Mouse (Mus musculus): ENCODE results near the gene Fkbp1a. TPM values are rescaled to one million over a fixed set of nuclear protein-coding genes. Genes with fewer than 3 reads are reported as not detected.

The Fkbp1a gene
- total and polyA plus RNA-seq, 3 experiments, result 48.3 to 388 (median 76.5) TPM

DNA sequence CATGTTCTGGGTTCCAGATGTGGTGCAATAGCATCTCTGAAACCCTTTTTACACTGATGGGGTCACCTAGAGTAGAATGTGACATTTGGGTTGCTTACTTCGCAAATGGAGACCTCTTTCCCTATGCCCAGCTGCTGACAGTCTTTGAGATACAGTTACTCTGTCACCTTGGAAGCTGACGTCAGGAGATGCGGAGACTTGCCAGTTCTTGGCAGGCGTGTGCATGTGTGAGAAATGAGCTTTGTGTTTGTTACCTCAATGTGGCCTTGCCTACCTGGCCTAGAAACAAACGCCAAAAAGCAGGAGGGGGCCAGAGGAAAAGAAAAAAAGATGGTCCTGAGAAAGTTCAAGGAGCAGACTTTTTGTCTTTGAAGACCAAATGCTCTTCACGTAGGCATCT lies 24.6 kb downstream of the Fkbp1a start:
- H3K27me3 ChIP-seq (replicated peaks), result no peaks in the 10 kb centered on the region
- H3K9me3 ChIP-seq (replicated peaks; ENCODE audit: low read length), result no peaks in the 10 kb centered on the region
- H3K9ac ChIP-seq (ENCODE audit: insufficient read depth, low read depth), result no peak overlapping the region
- H3K4me3 ChIP-seq (replicated peaks in 1 of 3; ENCODE audit: low read depth in 2 of 3, low read length in 2 of 3, poor library complexity in 1 of 3), result no peak overlapping the region
- in situ Hi-C loops (cut with MboI; ENCODE audit: low pct_ligation_motif_present, low pct_unique_long_range_greater_than_20kb, low sequenced_read_pairs), result no loop called here
- H3K4me2 ChIP-seq (ENCODE audit: insufficient read depth, low read depth, poor library complexity, severe bottlenecking), result no peak overlapping the region
- peaks cover 26 to 70% of the 10 kb centered on the region in 2 experiments for H3K36me3 ChIP-seq (replicated peaks in 1 of 2; ENCODE audit: control insufficient read depth in 1 of 2, insufficient read depth in 1 of 2, low read length in 1 of 2)
- H3K4me1 ChIP-seq (ENCODE audit: control insufficient read depth in 1 of 2, insufficient read depth in 2 of 2), result peaks cover 28 to 42% of the 10 kb centered on the region in 2 experiments
- TF ChIP-seq SMC3 (IDR thresholded peaks at IDR 0.05; ENCODE audit: low read depth, low read length), result no peak
- TF ChIP-seq KAT2A (IDR thresholded peaks at IDR 0.05; ENCODE audit: insufficient replicate concordance, low read length), result no peak
- no peak for TF ChIP-seq MYC (IDR thresholded peaks at IDR 0.05; ENCODE audit: low read depth, low read length)
- H3K79me2 ChIP-seq (replicated peaks; ENCODE audit: control insufficient read depth, extremely low read depth, insufficient read depth, poor library complexity, severe bottlenecking), result no peaks in the 10 kb centered on the region
- no peak overlapping the region for H3K27ac ChIP-seq (ENCODE audit: insufficient read depth, low read depth)
- dilution Hi-C loops (cut with MboI; ENCODE audit: extremely low pct_ligation_motif_present, extremely low pct_unique_long_range_greater_than_20kb, low sequenced_read_pairs), result no loop called here
- no peak for DNase-seq (ENCODE audit: extremely low read depth)

DNA sequence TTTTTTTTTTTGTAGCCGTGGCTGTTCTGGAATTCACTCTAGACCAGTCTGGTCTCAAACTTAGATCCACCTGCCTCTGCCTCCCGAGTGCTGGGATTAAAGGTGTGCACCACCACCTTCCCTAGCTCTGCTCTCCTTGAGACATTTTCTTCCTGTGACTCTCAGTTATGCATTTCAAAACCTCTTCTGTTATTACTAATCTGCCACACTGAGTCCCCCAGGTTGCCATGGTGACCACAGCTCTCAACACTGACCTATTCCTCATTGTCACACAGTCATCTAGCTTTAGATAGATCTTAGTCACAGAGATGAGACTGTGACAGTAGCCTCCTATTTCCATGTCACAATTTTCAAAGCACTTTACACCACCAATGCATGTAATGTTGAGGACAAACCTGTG lies 27.2 kb downstream of the Fkbp1a start:
- no peak for TF ChIP-seq SMC3 (IDR thresholded peaks at IDR 0.05; ENCODE audit: low read depth, low read length)
- TF ChIP-seq NRF1 (IDR thresholded peaks at IDR 0.05; ENCODE audit: low read depth, low read length), result no peak
- no peak for TF ChIP-seq GABPA (IDR thresholded peaks at IDR 0.05; ENCODE audit: insufficient replicate concordance, low read depth, low read length)
- no peak for TF ChIP-seq TBP (conservative IDR thresholded peaks at IDR 0.05; ENCODE audit: low read depth, low read length)
- TF ChIP-seq KAT2A (IDR thresholded peaks at IDR 0.05; ENCODE audit: insufficient replicate concordance, low read length), result no peak
- peak; percentile 40; the same call in 1 of the 2 replicates for TF ChIP-seq MEF2A (IDR thresholded peaks at IDR 0.05; ENCODE audit: borderline replicate concordance, low read depth, low read length)
- no peak for TF ChIP-seq USF1 (IDR thresholded peaks at IDR 0.05; ENCODE audit: low read depth, low read length)
- no peak for TF ChIP-seq POLR2AphosphoS2 (IDR thresholded peaks at IDR 0.05; ENCODE audit: low read depth, low read length)
- TF ChIP-seq RAD21 (IDR thresholded peaks at IDR 0.05; ENCODE audit: low read depth, low read length), result no peak
- peak; percentile 95 for TF ChIP-seq IRF4 (IDR thresholded peaks at IDR 0.05; ENCODE audit: low read depth, low read length)
- TF ChIP-seq JUN (IDR thresholded peaks at IDR 0.05; ENCODE audit: insufficient read depth, low read depth, low read length), result peak; percentile 65
- no peak for TF ChIP-seq CHD1 (IDR thresholded peaks at IDR 0.05; ENCODE audit: low read depth, low read length)
- TF ChIP-seq ELF1 (IDR thresholded peaks at IDR 0.05; ENCODE audit: low read depth, low read length), result no peak
- TF ChIP-seq EP300 (IDR thresholded peaks at IDR 0.05; ENCODE audit: low read length), result peak; percentile 67
- TF ChIP-seq ZMIZ1 (IDR thresholded peaks at IDR 0.05; ENCODE audit: low read depth, low read length), result no peak
- no peak for TF ChIP-seq MAX (IDR thresholded peaks at IDR 0.05; ENCODE audit: low read length)
- TF ChIP-seq SIN3A (IDR thresholded peaks at IDR 0.05; ENCODE audit: low read length), result peak; percentile 29; the same call in 1 of the 2 replicates
- 0 out of 2 replicates have a peak, but pooled peaks have one; percentile 18 for TF ChIP-seq MYC (IDR thresholded peaks at IDR 0.05; ENCODE audit: low read depth, low read length)
- no peak for TF ChIP-seq USF2 (conservative IDR thresholded peaks at IDR 0.05; ENCODE audit: low read depth, low read length)
- no peak for TF ChIP-seq CTCF (conservative IDR thresholded peaks at IDR 0.05 in 1 of 2, IDR thresholded peaks at IDR 0.05 in 1 of 2; ENCODE audit: low read depth in 2 of 2, low read length in 2 of 2)
- no peak for TF ChIP-seq ZNF384 (IDR thresholded peaks at IDR 0.05; ENCODE audit: low read depth, low read length)
- peak; percentile 78 for TF ChIP-seq JUND (conservative IDR thresholded peaks at IDR 0.05; ENCODE audit: low read depth, low read length)
- TF ChIP-seq ZC3H11A (IDR thresholded peaks at IDR 0.05; ENCODE audit: low read depth, low read length), result no peak
- TF ChIP-seq MXI1 (IDR thresholded peaks at IDR 0.05; ENCODE audit: low read depth, low read length), result peak; percentile 80
- TF ChIP-seq ETS1 (conservative IDR thresholded peaks at IDR 0.05; ENCODE audit: low read depth, low read length), result 0 out of 2 replicates have a peak, but pooled peaks have one; percentile 15
- TF ChIP-seq RCOR1 (conservative IDR thresholded peaks at IDR 0.05; ENCODE audit: low read depth, low read length), result no peak
- in situ Hi-C loops (cut with MboI; ENCODE audit: low pct_ligation_motif_present, low pct_unique_long_range_greater_than_20kb, low sequenced_read_pairs), result no loop called here
- no peaks in the 10 kb centered on the region for H3K9me3 ChIP-seq (replicated peaks; ENCODE audit: low read length)
- dilution Hi-C loops (cut with MboI; ENCODE audit: extremely low pct_ligation_motif_present, extremely low pct_unique_long_range_greater_than_20kb, low sequenced_read_pairs), result no loop called here
- H3K27ac ChIP-seq (ENCODE audit: insufficient read depth, low read depth), result no peak overlapping the region
- no peaks in the 10 kb centered on the region for H3K79me2 ChIP-seq (replicated peaks; ENCODE audit: control insufficient read depth, extremely low read depth, insufficient read depth, poor library complexity, severe bottlenecking)
- peak; percentile 86 for DNase-seq (ENCODE audit: extremely low read depth)
- no peak overlapping the region for H3K4me2 ChIP-seq (ENCODE audit: insufficient read depth, low read depth, poor library complexity, severe bottlenecking)
- peaks cover 11 to 49% of the 10 kb centered on the region in 2 experiments for H3K36me3 ChIP-seq (replicated peaks in 1 of 2; ENCODE audit: control insufficient read depth in 1 of 2, insufficient read depth in 1 of 2, low read length in 1 of 2)
- peaks cover 18 to 25% of the 10 kb centered on the region in 2 experiments for H3K4me1 ChIP-seq (ENCODE audit: control insufficient read depth in 1 of 2, insufficient read depth in 2 of 2)
- no peak overlapping the region for H3K9ac ChIP-seq (ENCODE audit: insufficient read depth, low read depth)
- H3K4me3 ChIP-seq (replicated peaks in 1 of 3; ENCODE audit: low read depth in 2 of 3, low read length in 2 of 3, poor library complexity in 1 of 3), result no peak overlapping the region
- no peaks in the 10 kb centered on the region for H3K27me3 ChIP-seq (replicated peaks)

Measured in CH12.LX (cell line).